Mouse (Mus musculus) heart, postnatal 4 days (tissue): ENCODE data around the gene Nipal4. TPM values are rescaled to one million over a fixed set of nuclear protein-coding genes. Genes with fewer than 3 reads are reported as not detected.
A peak's percentile ranks its signal among the peaks of the same experiment; 100 is the strongest.
"Not testable (repeated sequence)": the region's sequence is repeated elsewhere in the genome, so short reads cannot be mapped to it uniquely, and the experiment has no call there.

Experiments used
- DNase-seq: peaks from one replicate; pipeline ENCODE4 v3.0.0; 2021
- total RNA-seq, 2 experiments: library from RNA; stranded (reverse); gene quantifications; 2 replicates each; pipeline ENCODE4 v1.2.3; 2021

Nipal4 gene
- 1 to 10 TPM; 2.5 to 2.7 TPM for total RNA-seq

GRCm38 (mm10) chr11:46165866-46166585 is at the start of gene Nipal4:
Gene Nipal4 (minus strand): TSS chr11:46166508.
- peak; percentile 28 for DNase-seq

- DNase-seq = peak; percentile 72
These were observed 49.0 kb upstream of the Nipal4 start for GRCm38 (mm10) chr11:46215354-46215753.

- peak; percentile 28 for DNase-seq
These were observed 48.3 kb upstream of the Nipal4 start for GRCm38 (mm10) chr11:46214368-46215230.

GRCm38 (mm10) chr11:46213844-46214243 is 47.5 kb upstream of the Nipal4 start:
- peak; percentile 65 for DNase-seq

GRCm38 (mm10) chr11:46211858-46212257 is 45.5 kb upstream of the Nipal4 start:
- DNase-seq = no peak

- DNase-seq = no peak
These were observed 43.6 kb upstream of the Nipal4 start for GRCm38 (mm10) chr11:46209884-46210283.

GRCm38 (mm10) chr11:46205639-46206409 is 39.5 kb upstream of the Nipal4 start:
- peak; percentile 19 for DNase-seq

GRCm38 (mm10) chr11:46204841-46205240 is 38.5 kb upstream of the Nipal4 start:
- no peak for DNase-seq

GRCm38 (mm10) chr11:46202547-46202887 is 36.2 kb upstream of the Nipal4 start:
- DNase-seq = no peak

GRCm38 (mm10) chr11:46201636-46202546 is 35.6 kb upstream of the Nipal4 start:
- DNase-seq = no peak

GRCm38 (mm10) chr11:46200664-46201063 is 34.4 kb upstream of the Nipal4 start:
- no peak for DNase-seq

GRCm38 (mm10) chr11:46194175-46194574 is 27.9 kb upstream of the Nipal4 start:
- no peak for DNase-seq

GRCm38 (mm10) chr11:46188283-46188682 is 22.0 kb upstream of the Nipal4 start:
- DNase-seq = no peak

GRCm38 (mm10) chr11:46185486-46185885 is 19.2 kb upstream of the Nipal4 start:
- DNase-seq = no peak

- no peak for DNase-seq
These were observed 18.6 kb upstream of the Nipal4 start for GRCm38 (mm10) chr11:46184946-46185345.

- DNase-seq = not testable (repeated sequence)
These were observed 15.7 kb upstream of the Nipal4 start for GRCm38 (mm10) chr11:46182031-46182430.

GRCm38 (mm10) chr11:46177246-46178043 is 11.1 kb upstream of the Nipal4 start:
- no peak for DNase-seq

- DNase-seq = no peak
These were observed 9.8 kb upstream of the Nipal4 start for GRCm38 (mm10) chr11:46176155-46176554.

- no peak for DNase-seq
These were observed 5.8 kb upstream of the Nipal4 start for GRCm38 (mm10) chr11:46172128-46172527.

GRCm38 (mm10) chr11:46169908-46170307 is 3.6 kb upstream of the Nipal4 start:
- DNase-seq = no peak

GRCm38 (mm10) chr11:46168506-46168905 is 2.2 kb upstream of the Nipal4 start:
- DNase-seq = no peak
